Mouse (Mus musculus) midbrain, embryonic 14.5 days (tissue): ENCODE data around the gene Klhdc4. TPM values are rescaled to one million over a fixed set of nuclear protein-coding genes. Genes with fewer than 3 reads are reported as not detected.

Experiments
- polyA plus RNA-seq: library from polyadenylated mRNA; unstranded; fragments of >200 nt; fragmentation: Nextera tagmentation; extraction: Ambion mirVana; gene quantifications from 2 replicates; pipeline ENCODE4 v1.2.1, GENCODE M21; 2014

The Klhdc4 gene
- polyA plus RNA-seq, 1 experiment from 2014 or later: 41.7 TPM

Other genes with a start within 250 kb of the Klhdc4 start
- gene Map1lc3b, start 239.2 kb downstream of the Klhdc4 start, polyA plus RNA-seq: 440 and 461 TPM in 2 replicates
- gene Zcchc14, start 176.7 kb downstream of the Klhdc4 start, polyA plus RNA-seq: 39.0 and 43.4 TPM in 2 replicates
- 73.5 and 86.4 TPM in 2 replicates for gene Jph3, start 99.9 kb downstream of the Klhdc4 start, polyA plus RNA-seq
- 42.0 and 54.0 TPM in 2 replicates for gene Slc7a5, start 78.1 kb upstream of the Klhdc4 start, polyA plus RNA-seq
- not detected in 2 replicates for gene Car5a, start 115.3 kb upstream of the Klhdc4 start, polyA plus RNA-seq
- gene Banp, start 120.2 kb upstream of the Klhdc4 start, polyA plus RNA-seq: 47.7 and 48.7 TPM in 2 replicates